Mouse (Mus musculus): ENCODE data around the gene Nfkbia. TPM values are rescaled to one million over a fixed set of nuclear protein-coding genes. Genes with fewer than 3 reads are reported as not detected.

Gene Nfkbia
- polyA plus RNA-seq (2014; fragmentation: Nextera tagmentation; extraction: Ambion mirVana), result 65.1 and 70.4 TPM in 2 replicates

DNA sequence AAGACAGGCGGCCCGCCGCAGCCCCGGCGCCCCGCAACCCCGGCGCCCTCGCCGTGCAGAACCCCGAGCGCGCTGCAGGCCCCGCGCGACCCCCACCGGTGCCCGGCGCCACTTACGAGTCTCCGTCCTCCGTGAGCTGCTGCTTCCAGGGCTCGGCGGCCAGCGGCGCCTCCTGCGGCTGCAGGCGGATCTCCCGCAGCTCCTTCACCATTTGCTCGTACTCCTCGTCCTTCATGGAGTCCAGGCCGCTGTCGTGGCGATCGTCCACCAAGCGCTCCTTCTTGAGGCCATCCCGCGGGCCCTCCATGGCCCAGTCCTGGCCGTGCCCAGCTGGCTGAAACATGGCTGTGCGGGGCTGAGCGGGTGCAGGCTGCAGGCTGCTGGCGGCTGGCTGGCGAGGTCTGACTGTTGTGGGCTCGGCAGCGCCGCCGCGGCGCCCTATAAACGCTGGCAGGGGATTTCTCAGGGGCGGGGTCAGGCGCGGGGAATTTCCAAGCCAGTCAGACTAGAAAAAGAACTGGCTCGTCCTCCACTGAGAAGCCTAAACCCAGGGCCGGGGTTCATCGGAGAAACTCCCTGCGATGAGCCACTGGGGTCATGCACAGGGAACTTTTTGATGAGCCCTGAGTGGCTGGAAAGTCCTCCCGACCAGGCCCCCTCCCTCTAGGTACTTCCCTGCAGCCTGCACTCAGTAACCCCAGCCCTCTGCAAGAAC, at the start of gene Nfkbia:
Nfkbia (minus strand) TSS at position 464 of the 715 bp plus-strand sequence.
- no peaks in the 10 kb centered on the region; the same call in 1 of the 2 replicates for H3K36me3 ChIP-seq (ENCODE audit: control insufficient read depth, insufficient read depth, low read length)
- no peaks in the 10 kb centered on the region for H3K9me3 ChIP-seq (ENCODE audit: control insufficient read depth, low read length)
- peak within 1 kb of the TSS; percentile 98 for H3K27ac ChIP-seq (replicated peaks; ENCODE audit: low read depth, low read length)
- ATAC-seq (ENCODE audit: insufficient number of reproducible peaks, low FRiP score, low TSS enrichment, low read depth) (peak; percentile 85), DNase-seq (ENCODE audit: low spot score) (peak; percentile 94)
- peaks cover 13% of the 10 kb centered on the region for H3K4me1 ChIP-seq (ENCODE audit: control insufficient read depth, insufficient read depth, low read length)
- peak within 1 kb of the TSS; percentile 91 for H3K4me3 ChIP-seq (ENCODE audit: low read depth, low read length)
- peak within 1 kb of the TSS; percentile 97 for H3K9ac ChIP-seq (ENCODE audit: low read length)
- under 1% methylated on average over 36 of the region's 58 CpGs for WGBS
- no peaks in the 10 kb centered on the region for H3K27me3 ChIP-seq (ENCODE audit: control insufficient read depth, insufficient read depth, low read length)
- H3K4me2 ChIP-seq (ENCODE audit: low read depth, severe bottlenecking), result peak within 1 kb of the TSS; percentile 69

DNA sequence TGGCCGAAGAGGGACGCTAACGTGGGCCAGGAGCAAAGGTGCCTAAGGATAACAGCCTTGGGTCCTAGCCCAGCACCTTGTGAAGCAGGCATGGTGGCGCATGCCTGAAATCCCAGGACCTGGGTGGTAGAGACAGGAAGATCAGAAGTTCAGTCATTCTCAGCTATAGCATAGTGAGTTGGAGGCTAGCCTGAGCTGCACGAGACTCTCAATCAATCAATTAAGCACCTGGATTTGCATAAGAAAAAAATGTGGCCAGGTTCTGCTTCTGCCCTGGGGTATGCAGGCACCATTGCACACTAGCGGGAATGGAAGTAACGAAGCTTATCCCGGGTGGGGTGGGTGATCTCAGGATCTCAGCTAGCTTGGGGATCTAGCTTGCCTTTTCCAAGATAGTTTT, 46.7 kb upstream of the Nfkbia start:
- Histone ChIP-seq H3K4me3 (ENCODE audit: low read depth, low read length) (no peak overlapping the region), H3K27ac (replicated peaks; ENCODE audit: low read depth, low read length) (no peak overlapping the region), H3K9ac (ENCODE audit: low read length) (no peak overlapping the region), H3K4me1 (ENCODE audit: control insufficient read depth, insufficient read depth, low read length) (no peaks in the 10 kb centered on the region), H3K36me3 (ENCODE audit: control insufficient read depth, insufficient read depth, low read length) (no peaks in the 10 kb centered on the region), H3K4me2 (ENCODE audit: low read depth, severe bottlenecking) (no peak overlapping the region), H3K9me3 (ENCODE audit: control insufficient read depth, low read length) (no peaks in the 10 kb centered on the region), H3K27me3 (ENCODE audit: control insufficient read depth, insufficient read depth, low read length) (peaks cover 5% of the 10 kb centered on the region; the same call in 1 of the 2 replicates)
- ATAC-seq (ENCODE audit: insufficient number of reproducible peaks, low FRiP score, low TSS enrichment, low read depth), result no peak
- DNase-seq (ENCODE audit: low spot score), result no peak
- WGBS, result 60% methylated on average over 8 of the region's 8 CpGs

DNA sequence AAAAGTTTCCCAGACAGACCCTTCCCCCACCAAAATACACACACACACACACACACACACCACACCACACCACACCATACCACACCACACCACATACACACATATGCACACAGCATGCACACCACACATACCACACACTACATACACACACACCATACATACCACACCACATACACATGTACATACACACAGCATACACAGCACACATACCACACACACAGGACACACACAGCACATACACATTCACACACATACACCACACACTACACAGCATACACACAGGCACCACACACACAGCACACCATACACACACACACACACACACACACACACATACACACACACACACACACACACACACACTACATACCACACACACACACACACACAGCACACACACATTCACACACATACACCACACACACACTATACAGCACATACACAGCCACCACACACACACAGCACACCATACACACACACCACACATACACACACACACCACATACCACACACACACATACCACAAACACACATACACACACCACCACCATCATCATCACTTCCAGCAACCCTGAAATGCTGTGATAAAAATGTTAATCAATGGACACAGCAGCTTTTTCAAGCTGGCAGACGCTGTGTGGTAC, 46.0 kb upstream of the Nfkbia start:
- H3K9ac ChIP-seq (ENCODE audit: low read length), result no peak overlapping the region
- no peak overlapping the region for H3K4me3 ChIP-seq (ENCODE audit: low read depth, low read length)
- no peaks in the 10 kb centered on the region for H3K4me1 ChIP-seq (ENCODE audit: control insufficient read depth, insufficient read depth, low read length)
- H3K27ac ChIP-seq (replicated peaks; ENCODE audit: low read depth, low read length), result no peak overlapping the region
- H3K27me3 ChIP-seq (ENCODE audit: control insufficient read depth, insufficient read depth, low read length), result peaks cover 5% of the 10 kb centered on the region; the same call in 1 of the 2 replicates
- ATAC-seq (ENCODE audit: insufficient number of reproducible peaks, low FRiP score, low TSS enrichment, low read depth), result 0 out of 2 replicates have a peak, but pooled peaks have one; percentile 39
- WGBS, result 78% methylated on average over 1 of the region's 1 CpGs
- no peak for DNase-seq (ENCODE audit: low spot score)
- H3K9me3 ChIP-seq (ENCODE audit: control insufficient read depth, low read length), result no peaks in the 10 kb centered on the region
- no peak overlapping the region for H3K4me2 ChIP-seq (ENCODE audit: low read depth, severe bottlenecking)
- no peaks in the 10 kb centered on the region for H3K36me3 ChIP-seq (ENCODE audit: control insufficient read depth, insufficient read depth, low read length)

DNA sequence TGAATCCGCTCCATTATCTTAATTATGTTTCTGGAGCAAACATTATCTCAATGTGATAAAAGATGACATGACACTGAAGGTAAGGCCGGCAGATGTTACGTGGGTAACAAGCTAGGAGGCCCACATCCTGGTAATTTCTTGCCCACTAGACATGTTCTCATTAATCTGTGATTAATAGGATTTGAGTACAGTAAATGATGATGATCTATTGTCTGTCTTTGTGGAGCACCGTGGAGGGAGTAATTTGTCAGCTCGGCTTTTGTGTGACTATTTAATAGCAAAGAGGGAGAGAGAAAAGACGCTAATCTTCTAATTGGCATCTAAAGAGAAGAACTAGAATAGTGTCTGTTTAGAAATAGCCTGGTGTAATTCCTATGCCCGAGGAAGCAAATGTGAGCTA, 45.3 kb upstream of the Nfkbia start:
- H3K4me1 ChIP-seq (ENCODE audit: control insufficient read depth, insufficient read depth, low read length), result no peaks in the 10 kb centered on the region
- H3K4me2 ChIP-seq (ENCODE audit: low read depth, severe bottlenecking), result no peak overlapping the region
- DNase-seq (ENCODE audit: low spot score) (no peak), ATAC-seq (ENCODE audit: insufficient number of reproducible peaks, low FRiP score, low TSS enrichment, low read depth) (no peak)
- H3K36me3 ChIP-seq (ENCODE audit: control insufficient read depth, insufficient read depth, low read length), result no peaks in the 10 kb centered on the region
- 71% methylated on average over 7 of the region's 7 CpGs for WGBS
- H3K27ac ChIP-seq (replicated peaks; ENCODE audit: low read depth, low read length), result no peak overlapping the region
- H3K27me3 ChIP-seq (ENCODE audit: control insufficient read depth, insufficient read depth, low read length), result peaks cover 5% of the 10 kb centered on the region; the same call in 1 of the 2 replicates
- H3K4me3 ChIP-seq (ENCODE audit: low read depth, low read length), result no peak overlapping the region
- no peaks in the 10 kb centered on the region for H3K9me3 ChIP-seq (ENCODE audit: control insufficient read depth, low read length)
- H3K9ac ChIP-seq (ENCODE audit: low read length), result no peak overlapping the region

DNA sequence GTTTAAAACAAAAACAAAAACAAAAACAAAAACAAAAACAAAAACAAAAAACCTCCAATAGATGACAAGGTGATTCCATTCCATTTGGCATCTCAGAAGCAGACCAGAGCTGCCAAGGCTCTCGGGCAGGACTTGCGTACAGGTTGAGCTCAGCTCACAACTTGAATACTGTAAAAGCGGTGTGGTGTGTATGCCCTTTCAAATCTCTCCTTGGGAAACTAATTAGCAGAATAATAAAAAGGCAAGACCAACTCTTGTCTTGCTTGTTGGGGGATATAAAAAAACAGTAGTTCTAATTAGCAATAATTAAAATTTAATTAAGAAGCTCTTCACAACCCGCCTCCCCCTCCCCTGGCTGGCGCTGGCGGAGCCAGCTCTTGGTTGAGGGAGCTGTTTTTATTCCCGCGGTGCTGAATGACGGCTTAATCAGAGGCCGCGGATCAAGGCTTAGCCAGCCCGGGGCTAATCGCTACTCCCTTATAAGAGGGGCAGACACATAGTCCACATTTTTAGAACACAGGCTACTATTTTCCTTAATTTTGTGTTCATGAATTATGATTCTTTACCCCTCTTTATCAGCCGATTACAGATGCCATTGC, 44.2 kb upstream of the Nfkbia start:
- no peak overlapping the region for H3K4me2 ChIP-seq (ENCODE audit: low read depth, severe bottlenecking)
- H3K27ac ChIP-seq (replicated peaks; ENCODE audit: low read depth, low read length), result no peak overlapping the region
- peak; percentile 75 for DNase-seq (ENCODE audit: low spot score)
- peaks cover 5% of the 10 kb centered on the region; the same call in 1 of the 2 replicates for H3K27me3 ChIP-seq (ENCODE audit: control insufficient read depth, insufficient read depth, low read length)
- H3K9ac ChIP-seq (ENCODE audit: low read length), result no peak overlapping the region
- WGBS, result 7% methylated on average over 14 of the region's 14 CpGs
- no peak for ATAC-seq (ENCODE audit: insufficient number of reproducible peaks, low FRiP score, low TSS enrichment, low read depth)
- H3K4me3 ChIP-seq (ENCODE audit: low read depth, low read length), result no peak overlapping the region
- no peaks in the 10 kb centered on the region for H3K9me3 ChIP-seq (ENCODE audit: control insufficient read depth, low read length)
- no peaks in the 10 kb centered on the region for H3K4me1 ChIP-seq (ENCODE audit: control insufficient read depth, insufficient read depth, low read length)
- H3K36me3 ChIP-seq (ENCODE audit: control insufficient read depth, insufficient read depth, low read length), result no peaks in the 10 kb centered on the region

DNA sequence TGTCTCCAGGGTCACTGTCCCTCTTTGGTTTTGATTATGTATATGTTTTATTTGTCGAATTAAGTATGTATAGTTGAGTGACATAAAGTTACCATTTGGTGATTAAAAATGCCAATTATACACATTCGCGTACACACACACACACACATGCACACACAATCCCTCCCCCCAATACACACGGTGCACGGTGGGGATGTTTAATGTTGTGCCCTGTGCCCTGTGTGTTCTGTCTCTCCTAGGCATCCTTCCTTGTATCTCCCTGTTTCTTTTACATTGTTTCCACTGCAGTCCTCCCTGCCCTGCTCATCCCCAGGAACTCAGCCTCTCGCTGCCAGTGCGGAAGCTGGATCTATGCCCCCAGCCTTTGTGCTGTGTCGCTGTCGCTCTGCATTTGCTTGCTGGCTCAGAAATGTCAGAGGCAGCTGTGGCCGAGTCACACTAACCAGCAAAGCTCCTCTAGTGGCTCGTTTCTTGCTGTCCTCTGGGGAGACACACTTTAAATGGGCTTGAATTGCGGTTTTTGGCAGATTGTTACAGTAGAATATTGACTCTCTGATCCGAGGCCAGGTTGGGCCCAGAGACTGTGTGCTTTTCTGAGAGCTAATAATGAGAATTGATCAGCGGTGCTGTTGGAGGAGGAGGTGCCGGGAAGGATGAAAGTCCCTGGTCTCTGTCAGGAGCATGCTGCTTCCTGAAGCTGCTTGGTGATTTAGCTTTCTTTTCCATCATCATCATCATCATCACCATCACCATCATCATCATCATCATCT, 34.7 kb upstream of the Nfkbia start:
- no peak overlapping the region for H3K4me2 ChIP-seq (ENCODE audit: low read depth, severe bottlenecking)
- H3K36me3 ChIP-seq (ENCODE audit: control insufficient read depth, insufficient read depth, low read length), result no peaks in the 10 kb centered on the region
- no peaks in the 10 kb centered on the region for H3K4me1 ChIP-seq (ENCODE audit: control insufficient read depth, insufficient read depth, low read length)
- H3K4me3 ChIP-seq (ENCODE audit: low read depth, low read length), result no peak overlapping the region
- DNase-seq (ENCODE audit: low spot score), result no peak
- no peaks in the 10 kb centered on the region for H3K27me3 ChIP-seq (ENCODE audit: control insufficient read depth, insufficient read depth, low read length)
- H3K9me3 ChIP-seq (ENCODE audit: control insufficient read depth, low read length), result no peaks in the 10 kb centered on the region
- ATAC-seq (ENCODE audit: insufficient number of reproducible peaks, low FRiP score, low TSS enrichment, low read depth), result no peak
- H3K9ac ChIP-seq (ENCODE audit: low read length), result no peak overlapping the region
- H3K27ac ChIP-seq (replicated peaks; ENCODE audit: low read depth, low read length), result no peak overlapping the region
- WGBS, result 69% methylated on average over 15 of the region's 15 CpGs

DNA sequence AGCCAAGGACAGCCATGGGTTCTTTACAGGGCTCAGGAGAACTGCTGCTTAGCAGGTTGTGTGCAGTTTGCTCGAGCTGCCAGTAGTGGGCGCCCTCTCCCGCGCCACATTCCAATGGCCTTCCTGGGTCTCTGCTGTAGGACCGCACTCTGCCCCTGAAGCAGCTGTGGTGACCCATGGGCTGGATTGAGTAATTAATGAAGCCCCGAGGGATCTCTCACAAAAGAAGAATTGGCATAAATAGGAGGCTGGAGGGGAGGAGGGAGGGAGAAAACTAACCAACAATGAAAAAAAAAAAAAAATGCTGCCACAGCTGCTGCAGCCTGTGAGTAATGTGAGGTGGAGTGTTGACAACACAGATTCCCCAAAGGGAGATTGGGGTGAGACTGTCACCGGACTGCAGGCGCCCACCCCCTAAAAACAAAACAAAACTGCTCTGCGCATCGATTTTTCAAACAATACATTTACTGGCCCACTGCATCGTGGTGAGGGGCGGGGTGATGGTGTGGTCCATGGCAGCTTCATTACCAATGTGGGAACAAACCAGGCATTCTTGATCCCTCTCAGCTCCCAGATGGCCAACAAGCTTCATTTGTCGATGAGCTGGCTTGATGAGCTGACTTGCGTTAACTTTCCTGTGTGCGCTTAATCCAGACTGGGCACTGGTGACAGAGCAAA, 25.8 kb upstream of the Nfkbia start:
- WGBS, result 54% methylated on average over 15 of the region's 15 CpGs
- Histone ChIP-seq H3K4me3 (ENCODE audit: low read depth, low read length) (no peak overlapping the region), H3K36me3 (ENCODE audit: control insufficient read depth, insufficient read depth, low read length) (no peaks in the 10 kb centered on the region), H3K9ac (ENCODE audit: low read length) (no peak overlapping the region), H3K4me1 (ENCODE audit: control insufficient read depth, insufficient read depth, low read length) (no peaks in the 10 kb centered on the region), H3K27ac (replicated peaks; ENCODE audit: low read depth, low read length) (no peak overlapping the region), H3K27me3 (ENCODE audit: control insufficient read depth, insufficient read depth, low read length) (no peaks in the 10 kb centered on the region), H3K4me2 (ENCODE audit: low read depth, severe bottlenecking) (no peak overlapping the region), H3K9me3 (ENCODE audit: control insufficient read depth, low read length) (no peaks in the 10 kb centered on the region)
- DNase-seq (ENCODE audit: low spot score), result peak; percentile 62
- ATAC-seq (ENCODE audit: insufficient number of reproducible peaks, low FRiP score, low TSS enrichment, low read depth), result no peak
